Mouse (Mus musculus): Measurements from ENCODE around the gene Keg1.
"Not testable (repeated sequence)": the region's sequence is repeated elsewhere in the genome, so short reads cannot be mapped to it uniquely, and the experiment has no call there.

Gene Keg1

GRCm38 (mm10) chr19:12695590-12695989 lies at the start of gene Keg1:
TSS of gene Keg1 (plus strand) at chr19:12695786.
- DNase-seq, result no peak

- DNase-seq, result no peak
Observed at GRCm38 (mm10) chr19:12649511-12649910, 46.1 kb upstream of the Keg1 start.

- DNase-seq, result no peak
Observed at GRCm38 (mm10) chr19:12666156-12666555, 29.4 kb upstream of the Keg1 start.

GRCm38 (mm10) chr19:12668601-12669000 lies 27.0 kb upstream of the Keg1 start:
- DNase-seq, result not testable (repeated sequence)

DNA sequence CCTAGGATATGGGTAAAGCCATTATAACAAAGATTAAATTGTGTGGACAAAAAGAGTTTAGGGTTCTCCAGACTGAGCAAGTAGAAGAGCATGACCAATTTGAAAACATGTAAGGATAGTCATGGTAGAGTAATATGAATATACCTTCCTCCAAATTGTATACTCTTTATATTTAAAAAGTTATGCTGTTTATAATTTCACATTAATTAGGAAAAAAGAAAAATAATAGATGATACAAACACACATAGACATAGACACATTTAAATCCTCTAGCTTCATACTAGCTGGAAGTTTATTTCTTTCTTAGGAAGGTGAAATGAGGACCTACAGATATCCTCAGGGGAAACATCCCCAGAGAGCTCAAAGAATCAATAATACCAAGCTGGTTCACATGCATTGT lies 25.4 kb upstream of the Keg1 start, which contains the start of gene Olfr1442:
Gene Olfr1442, plus strand, starts transcription at position 301 of the 400 bp plus-strand sequence.
- no peak for DNase-seq

DNA sequence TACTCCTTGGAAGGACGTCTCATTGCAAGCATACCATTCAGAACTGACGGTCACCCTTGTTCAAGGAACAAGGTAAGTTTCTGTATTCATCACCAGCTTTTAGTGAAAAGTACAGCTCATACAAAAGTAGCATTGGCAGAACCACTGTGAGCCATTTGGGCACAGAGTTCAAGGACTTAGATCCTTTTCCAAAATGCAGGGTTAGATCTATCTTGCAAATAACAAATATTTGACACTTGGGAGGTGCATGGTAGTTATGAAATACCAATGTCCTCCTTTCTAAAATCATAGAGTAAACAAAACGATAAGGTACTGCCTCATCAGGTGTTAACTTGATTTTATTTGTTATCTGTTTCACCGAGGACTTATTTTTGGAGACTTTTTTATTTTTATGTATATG lies 24.5 kb upstream of the Keg1 start:
- DNase-seq, result no peak

GRCm38 (mm10) chr19:12677812-12678211 lies 17.8 kb upstream of the Keg1 start, which contains the start of gene Olfr1443:
TSS of gene Olfr1443 (plus strand) at chr19:12678112.
- DNase-seq, result no peak

DNA sequence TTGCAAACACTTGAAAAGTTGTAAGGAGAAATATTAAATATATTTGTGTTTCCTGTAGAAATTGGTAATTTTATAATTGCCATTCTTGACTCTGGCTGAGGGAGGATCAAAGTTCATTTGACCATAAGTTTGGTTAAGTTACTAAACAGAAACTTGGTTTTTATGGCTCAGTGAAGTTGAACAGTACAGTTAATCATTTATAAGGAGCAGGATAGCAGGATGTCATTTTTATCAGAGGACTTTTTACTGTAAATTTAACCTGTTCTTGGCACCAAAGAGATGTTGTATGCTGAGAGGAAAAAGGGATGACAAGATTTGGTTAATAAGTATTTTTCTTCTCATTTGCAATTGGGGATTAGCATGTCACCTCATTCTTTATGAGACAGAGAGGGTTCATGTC lies 10.9 kb upstream of the Keg1 start:
- DNase-seq, result no peak

GRCm38 (mm10) chr19:12685231-12685630 lies 10.4 kb upstream of the Keg1 start:
- DNase-seq, result no peak

- DNase-seq, result no peak
Observed at GRCm38 (mm10) chr19:12696221-12696620, 635 bp downstream of the Keg1 start.

DNA sequence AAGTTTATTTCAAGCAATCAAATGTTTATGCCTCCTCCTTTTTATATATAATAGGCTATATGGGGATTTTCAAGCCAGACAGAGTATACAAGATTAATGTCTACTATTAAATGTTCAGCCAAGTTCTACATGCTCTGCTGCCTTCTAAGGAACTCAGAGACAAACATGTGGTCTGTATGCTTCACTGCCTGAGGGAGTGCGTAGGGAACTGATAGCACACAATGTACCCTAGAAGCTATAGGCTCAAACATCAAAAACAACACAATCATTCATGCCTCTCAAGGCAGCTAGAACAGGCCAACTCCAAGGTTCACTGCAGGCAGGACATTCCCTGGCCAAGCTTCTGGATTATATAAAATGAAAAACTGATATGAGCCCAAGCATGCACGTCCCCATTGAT lies 12.9 kb downstream of the Keg1 start:
- DNase-seq, result no peak

DNA sequence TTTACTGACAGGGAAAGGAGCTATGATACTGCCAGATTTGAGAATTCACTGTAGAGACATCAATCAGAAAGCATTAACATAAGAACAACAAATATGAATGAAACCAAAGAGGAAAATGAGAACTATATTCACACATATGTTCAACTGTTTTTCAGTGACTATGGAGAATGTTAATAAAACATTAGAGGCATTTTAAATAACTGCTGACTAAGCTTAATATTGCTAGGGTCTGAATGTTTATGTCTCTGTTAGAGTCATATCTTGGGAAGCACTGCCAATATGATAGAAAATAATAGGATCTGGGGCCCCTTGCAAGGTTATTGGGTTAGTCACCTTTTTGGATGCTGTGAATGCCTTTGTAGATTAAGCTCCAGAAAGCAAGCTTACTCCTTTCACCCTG lies 13.4 kb downstream of the Keg1 start:
- no peak for DNase-seq

- no peak for DNase-seq
Observed at GRCm38 (mm10) chr19:12719189-12719588, 23.6 kb downstream of the Keg1 start.

- DNase-seq, result no peak
Observed at GRCm38 (mm10) chr19:12720463-12720862, 24.9 kb downstream of the Keg1 start.

- not testable (repeated sequence) for DNase-seq
Observed at GRCm38 (mm10) chr19:12720919-12721318, 25.3 kb downstream of the Keg1 start.

DNA sequence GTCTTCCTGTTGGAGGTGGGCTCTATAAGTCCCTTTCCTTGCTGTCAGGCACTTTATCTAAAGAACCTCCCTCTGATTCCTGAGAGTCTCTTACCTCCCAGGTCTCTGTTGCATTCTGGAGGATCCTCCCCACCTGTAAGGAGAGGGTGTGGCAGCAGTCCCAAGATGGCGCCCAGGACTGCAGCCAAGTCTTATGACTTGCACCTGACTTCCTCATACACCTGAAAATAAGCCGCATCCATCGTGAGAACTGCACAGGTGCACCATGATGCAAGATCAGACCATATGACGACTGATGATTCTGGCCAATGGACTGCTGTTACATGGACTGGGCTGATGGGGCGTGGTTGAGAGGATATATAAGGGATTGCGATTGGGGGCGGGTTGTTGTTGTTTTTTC lies 26.0 kb downstream of the Keg1 start:
- not testable (repeated sequence) for DNase-seq

- peak; percentile 44 to 74 for DNase-seq
Observed at GRCm38 (mm10) chr19:12722308-12722707, 26.7 kb downstream of the Keg1 start.

- DNase-seq, result no peak
Observed at GRCm38 (mm10) chr19:12725851-12726250, 30.3 kb downstream of the Keg1 start.

GRCm38 (mm10) chr19:12731036-12731435 lies 35.5 kb downstream of the Keg1 start:
- no peak for DNase-seq

DNA sequence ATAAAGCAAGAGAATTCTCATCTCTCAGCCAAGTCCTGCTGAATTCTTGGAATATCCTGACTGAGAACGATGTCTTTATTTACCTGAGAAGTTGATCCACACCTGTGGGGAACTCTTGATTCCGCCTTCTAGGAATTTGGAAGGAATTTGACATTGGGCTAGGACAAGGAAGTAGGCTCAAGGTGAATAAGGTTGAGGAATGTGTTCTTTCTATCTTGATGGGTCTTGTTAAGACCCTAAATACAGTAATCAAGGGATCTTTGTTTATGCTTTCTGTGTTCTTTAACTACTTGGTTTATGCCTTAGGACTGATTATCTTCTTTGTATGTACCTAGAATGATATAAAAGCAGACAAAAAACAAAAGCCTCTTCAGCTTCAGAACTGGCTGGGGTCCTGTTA lies 36.4 kb downstream of the Keg1 start:
- DNase-seq, result no peak

GRCm38 (mm10) chr19:12756286-12756685 lies 60.7 kb downstream of the Keg1 start:
- no peak for DNase-seq

GRCm38 (mm10) chr19:12758936-12759478 lies 63.4 kb downstream of the Keg1 start:
- DNase-seq, result no peak

- DNase-seq, result peak; percentile 87 to 90
Observed at GRCm38 (mm10) chr19:12759656-12760055, 64.1 kb downstream of the Keg1 start.

DNA sequence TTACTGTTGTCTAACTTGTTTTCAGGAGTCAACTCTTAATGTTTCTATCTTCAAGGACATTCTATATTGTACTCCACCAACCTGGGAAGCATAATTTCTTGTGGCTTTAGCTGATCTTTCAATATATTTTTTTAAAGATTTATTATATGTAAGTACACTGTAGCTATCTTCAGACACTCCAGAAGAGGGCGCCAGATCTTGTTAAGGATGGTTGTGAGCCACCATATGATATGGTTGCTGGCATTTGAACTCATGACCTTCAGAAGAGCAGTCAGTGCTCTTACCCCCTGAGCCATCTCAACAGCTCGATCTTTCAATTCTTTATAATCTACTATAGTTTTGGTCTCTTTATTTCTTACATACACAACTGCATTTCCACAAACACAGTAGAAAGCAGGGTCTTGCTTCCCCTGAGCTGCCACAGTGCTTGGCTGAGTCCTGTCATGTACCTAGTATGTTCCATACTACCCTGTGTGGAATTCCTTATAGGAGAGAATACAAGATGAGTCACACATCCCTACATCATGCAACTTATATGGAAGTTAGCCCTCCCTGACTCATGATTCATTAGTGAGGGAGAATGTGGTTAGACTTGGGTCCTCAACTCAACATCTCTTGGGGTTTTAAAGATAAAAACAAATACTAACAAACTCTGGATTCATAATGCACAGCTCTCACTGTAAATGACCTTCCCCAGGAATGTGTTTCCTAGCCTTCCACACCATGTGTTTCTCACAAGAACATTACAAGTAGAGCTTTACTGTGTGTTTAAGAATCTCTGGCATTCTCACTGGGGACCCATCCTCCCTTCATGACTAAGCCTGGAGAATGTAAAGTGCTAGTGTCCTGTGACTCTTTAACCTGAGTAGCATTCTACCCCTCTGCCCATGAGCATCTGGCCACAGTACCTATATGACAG lies 66.9 kb downstream of the Keg1 start:
- DNase-seq, result no peak

All from cerebellum, postnatal 25 days (tissue).